In the genomic region with DNA sequence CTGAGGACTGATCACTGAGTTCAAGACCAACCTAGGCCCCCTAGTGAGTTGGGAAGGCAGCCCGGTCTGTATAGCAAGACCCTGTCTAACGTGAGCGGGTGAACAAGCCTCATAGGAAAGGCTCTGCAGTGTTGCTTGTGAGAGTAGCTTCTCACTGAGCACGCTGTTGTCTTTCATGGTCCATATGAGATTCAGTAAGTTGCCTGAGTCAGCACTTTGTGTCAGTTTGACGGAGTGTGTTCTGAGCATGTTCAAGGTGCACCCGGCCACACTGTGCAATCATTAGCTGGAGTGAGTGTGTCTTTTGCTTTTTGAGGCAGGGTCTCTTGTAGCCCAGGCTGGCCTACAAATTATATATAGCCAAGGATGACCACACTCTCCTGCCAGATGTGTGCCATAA, we compare ENCODE assay signal across 23 mouse cellular contexts. TPM values are rescaled to one million over a fixed set of nuclear protein-coding genes. Genes with fewer than 3 reads are reported as not detected.
A peak's percentile ranks its signal among the peaks of the same experiment; 100 is the strongest.
DNase-seq lines count a peak whose midpoint lies in the region; TF ChIP-seq lines count a peak whose summit lies in the region.
"Had no signal": no experiment of that assay in that cellular context is flagged by ENCODE, and none has a peak within 500 bp of the region (broad histone marks: within the 10 kb centered on the region; RNA-seq: fewer than 3 reads in every experiment).

No protein-coding gene starts in this region.

- H3K9me3 ChIP-seq in CH12.LX (replicated peaks; ENCODE audit: low read length) (peaks cover 3% of the 10 kb centered on the region), ES-E14 (ENCODE audit: control insufficient read depth, insufficient read depth, low read depth, low read length) (no peaks in the 10 kb centered on the region)

- H3K4me3 ChIP-seq in spleen, adult 2 months (ENCODE audit: extremely low read depth, insufficient read depth, insufficient read length), result no peak overlapping the region
- H3K4me3 ChIP-seq in CH12.LX (replicated peaks in 1 of 3; ENCODE audit: low read depth in 2 of 3, low read length in 2 of 3, poor library complexity in 1 of 3) (no peak overlapping the region), ES-E14 (ENCODE audit: insufficient read depth in 1 of 2, low read depth in 1 of 2, low read length in 2 of 2, poor library complexity in 1 of 2, severe bottlenecking in 1 of 2) (no peak overlapping the region)
- no peak overlapping the region for H3K4me3 ChIP-seq in lung, adult 2 months (replicated peaks; ENCODE audit: extremely low read depth, low read depth, low read length)

- peaks cover 21% of the 10 kb centered on the region for H3K36me3 ChIP-seq in spleen, adult 2 months (ENCODE audit: control insufficient read depth, insufficient read depth, low read length)
- H3K36me3 ChIP-seq in CH12.LX (replicated peaks in 1 of 2; ENCODE audit: control insufficient read depth in 1 of 2, insufficient read depth in 1 of 2, low read length in 1 of 2) (peaks cover 88 to 100% of the 10 kb centered on the region in 2 experiments), ES-E14 (ENCODE audit: control insufficient read depth, insufficient read depth, low read length, poor library complexity, severe bottlenecking) (peaks cover 39% of the 10 kb centered on the region)
- H3K36me3 ChIP-seq: G1E had no signal

- no peak for TF ChIP-seq CTCF in spleen, adult 2 months (IDR thresholded peaks at IDR 0.05; ENCODE audit: extremely low read depth, insufficient read depth, insufficient read length, insufficient replicate concordance)
- TF ChIP-seq CTCF in CH12.LX (conservative IDR thresholded peaks at IDR 0.05 in 1 of 2, IDR thresholded peaks at IDR 0.05 in 1 of 2; ENCODE audit: low read depth in 2 of 2, low read length in 2 of 2), result no peak
- no peak for TF ChIP-seq CTCF in lung, adult 2 months (IDR thresholded peaks at IDR 0.05; ENCODE audit: insufficient read depth, low read length)

- 0 out of 2 replicates have a peak overlapping the region, but pooled peaks have one; percentile 22 for H3K27ac ChIP-seq in spleen, adult 2 months (ENCODE audit: insufficient read depth, low read length)
- H3K27ac ChIP-seq in CH12.LX (ENCODE audit: insufficient read depth, low read depth) (no peak overlapping the region), ES-E14 (ENCODE audit: insufficient read depth, low read depth, low read length, poor library complexity, severe bottlenecking) (no peak overlapping the region)

- dilution Hi-C loops in CH12.LX (cut with MboI; ENCODE audit: extremely low pct_ligation_motif_present, extremely low pct_unique_long_range_greater_than_20kb, low sequenced_read_pairs), result no loop called here

- TF ChIP-seq RAD21 in CH12.LX (IDR thresholded peaks at IDR 0.05; ENCODE audit: low read depth, low read length), result no peak

- no peak overlapping the region for H3K4me2 ChIP-seq in CH12.LX (ENCODE audit: insufficient read depth, low read depth, poor library complexity, severe bottlenecking)

- in situ Hi-C loops in CH12.LX (cut with MboI; ENCODE audit: low pct_ligation_motif_present, low pct_unique_long_range_greater_than_20kb, low sequenced_read_pairs) (no loop called here), ES-E14 (cut with MboI; ENCODE audit: low sequenced_read_pairs in 2 of 2, unreplicated experiment in 2 of 2) (no loop called here)

- TF ChIP-seq EP300 in CH12.LX (IDR thresholded peaks at IDR 0.05; ENCODE audit: low read length), result no peak

- H3K9ac ChIP-seq in CH12.LX (ENCODE audit: insufficient read depth, low read depth), result no peak overlapping the region
- H3K9ac ChIP-seq in ES-E14 (ENCODE audit: insufficient read depth, low read depth, low read length, poor library complexity, severe bottlenecking), result no peak overlapping the region

- no peak for TF ChIP-seq POLR2A in spleen, adult 2 months (IDR thresholded peaks at IDR 0.05; ENCODE audit: low read depth, low read length)
- no peak for TF ChIP-seq POLR2A in CH12.LX (IDR thresholded peaks at IDR 0.05; ENCODE audit: low read depth, low read length)
- no peak for TF ChIP-seq POLR2A in lung, adult 2 months (IDR thresholded peaks at IDR 0.05; ENCODE audit: borderline replicate concordance, extremely low read depth, low read depth, low read length)

- no peak for DNase-seq in spleen, adult 2 months (ENCODE audit: low read depth in 1 of 2, low spot score in 2 of 2)
- DNase-seq in spleen, postnatal 36 days (ENCODE audit: low spot score in 2 of 2), result no peak
- DNase-seq in CH12.LX (ENCODE audit: extremely low read depth) (no peak), ES-E14 (ENCODE audit: low read depth, low spot score) (no peak)
- DNase-seq in lung, adult 2 months, result no peak
- no peak for DNase-seq in layer of hippocampus, adult 9-11 months
- DNase-seq: adrenal gland, adult 2 months; adrenal gland, adult 8-10 months; adrenal gland, postnatal 10 days; adrenal gland, postnatal 14 days; adrenal gland, postnatal 25 days; adrenal gland, postnatal 36 days; cerebellum, adult 11 months; cerebellum, adult 11-12 months; cerebellum, adult 18-20 months; cerebellum, adult 2 months; cerebellum, adult 8-10 months had no signal

- WGBS in spleen, adult 2 months, result 88% methylated on average over 6 of the region's 6 CpGs
- WGBS in lung, adult 2 months, result 96% methylated on average over 6 of the region's 6 CpGs

- peaks cover 11% of the 10 kb centered on the region for H3K4me1 ChIP-seq in spleen, adult 2 months (ENCODE audit: control insufficient read depth, insufficient read depth, insufficient read length)
- H3K4me1 ChIP-seq in CH12.LX (ENCODE audit: control insufficient read depth in 1 of 2, insufficient read depth in 2 of 2) (peaks cover 5 to 33% of the 10 kb centered on the region in 2 experiments), ES-E14 (ENCODE audit: control insufficient read depth in 2 of 2, insufficient read depth in 2 of 2, low read length in 2 of 2, poor library complexity in 1 of 2) (no peaks in the 10 kb centered on the region)
- no peaks in the 10 kb centered on the region for H3K4me1 ChIP-seq in lung, adult 2 months (ENCODE audit: control insufficient read depth, insufficient read depth, low read length)

- H3K79me2 ChIP-seq in CH12.LX (replicated peaks; ENCODE audit: control insufficient read depth, extremely low read depth, insufficient read depth, poor library complexity, severe bottlenecking), result peaks cover 20% of the 10 kb centered on the region

- no peaks in the 10 kb centered on the region for H3K27me3 ChIP-seq in spleen, adult 2 months (ENCODE audit: control insufficient read depth, insufficient read depth, low read length)
- no peaks in the 10 kb centered on the region for H3K27me3 ChIP-seq in CH12.LX (replicated peaks)
- H3K27me3 ChIP-seq: Patski had no signal

TF ChIP-seq in CH12.LX, 34 proteins besides CTCF, POLR2A, EP300 and RAD21:
- TF ChIP-seq GABPA (IDR thresholded peaks at IDR 0.05; ENCODE audit: insufficient replicate concordance, low read depth, low read length), result no peak
- TF ChIP-seq SMC3 (IDR thresholded peaks at IDR 0.05; ENCODE audit: low read depth, low read length), result no peak
- TF ChIP-seq MAFK (IDR thresholded peaks at IDR 0.05; ENCODE audit: insufficient replicate concordance, low read length), result peak; percentile 66
- no peak for TF ChIP-seq E2F4 (IDR thresholded peaks at IDR 0.05; ENCODE audit: insufficient replicate concordance, low read depth, low read length)
TF ChIP-seq in CH12.LX: peak in this region for 1.

TF ChIP-seq in ES-E14, 5 proteins besides CTCF, POLR2A, EP300 and RAD21:
- no peak for TF ChIP-seq ZC3H11A (IDR thresholded peaks at IDR 0.05; ENCODE audit: borderline replicate concordance, low read depth, low read length)
- peak; percentile 66 for TF ChIP-seq MAFK (IDR thresholded peaks at IDR 0.05; ENCODE audit: insufficient read depth, low read depth, low read length)

RNA-seq across cellular contexts. Expression of a gene that starts 22.1 kb away (rescaled TPM):
- polyA plus RNA-seq in spleen, adult 2 months (2012; rRNA removed), result 54.6 and 77.8 TPM in 2 replicates
- total RNA-seq in CH12.LX (2012; rRNA removed) (19.7 and 28.5 TPM in 2 replicates), CH12.LX (2014; rRNA removed) (10.4 and 11.6 TPM in 2 replicates), ES-E14 (2012; rRNA removed) (7.3 and 11.6 TPM in 2 replicates)
- 58.2 and 68.2 TPM in 2 replicates for polyA plus RNA-seq in CH12.LX (2012; ENCODE audit: insufficient read length, low read depth)
- 12.9 and 14.1 TPM in 2 replicates for polyA plus RNA-seq in lung, adult 2 months (2012; rRNA removed)
- total RNA-seq: G1E, MEL had no signal
- polyA plus RNA-seq: activated CD4-positive, CD25-positive, alpha-beta regulatory T cell, adult 4 months; G1E had no signal

RNA-seq across cellular contexts. Expression of a gene that starts 28.3 kb away (rescaled TPM):
- 0.72 and 1.00 TPM in 2 replicates for polyA plus RNA-seq in spleen, adult 2 months (2012; rRNA removed)
- total RNA-seq in CH12.LX (2012; rRNA removed) (0.08 TPM in 1 of 2 replicates, not detected in the other), CH12.LX (2014; rRNA removed) (not detected in 2 replicates), ES-E14 (2012; rRNA removed) (11.6 and 14.1 TPM in 2 replicates)
- polyA plus RNA-seq in CH12.LX (2012; ENCODE audit: insufficient read length, low read depth), result not detected in 2 replicates
- polyA plus RNA-seq in lung, adult 2 months (2012; rRNA removed), result 20.3 and 22.1 TPM in 2 replicates
- total RNA-seq: G1E, MEL had no signal
- polyA plus RNA-seq: activated CD4-positive, CD25-positive, alpha-beta regulatory T cell, adult 4 months; C2C12; CD4-positive, CD25-positive, alpha-beta regulatory T cell, adult 4 months; G1E had no signal

Comparison
In these comparisons a context has a peak if more than half of its experiments do, and no peak if none do; other contexts are left out.
1. RNA of a gene that starts 28.3 kb away (polyA plus RNA-seq): 20.3 to 22.1 TPM in lung, adult 2 months; 0.72 to 1.00 TPM in spleen, adult 2 months and not detected in CH12.LX; every median in the first group is over 10 times any median in the second.